Mouse (Mus musculus) kidney, adult 2 months (tissue): Measurements from ENCODE around the gene Tbc1d4.

Source experiments
- CTCF ChIP-seq: fragments of 200-500 bp; conservative IDR thresholded peaks from 2 replicates; pipeline ENCODE4 v1.5.1; 2011; ENCODE audit warnings: low read depth, mild to moderate bottlenecking, control low read depth, low read length, moderate library complexity, mixed read lengths; ENCODE audit not compliant: insufficient read depth, insufficient read length
- POLR2A ChIP-seq: fragments of 200-500 bp; IDR thresholded peaks from one replicate; pipeline ENCODE4 v1.6.1; 2011; ENCODE audit warnings: low read depth, low read length, control low read depth

GRCm38 (mm10) chr14:101616178-101616577 lies 7.2 kb upstream of the Tbc1d4 start:
- no peak for TF ChIP-seq CTCF
- no peak for TF ChIP-seq POLR2A
